Mouse (Mus musculus) forebrain, embryonic 14.5 days (tissue): Measurements from ENCODE around the gene Ccnk. TPM values are rescaled to one million over a fixed set of nuclear protein-coding genes. Genes with fewer than 3 reads are reported as not detected.

Experiments used
- ATAC-seq: fragments of 200-750 bp; cut with Nextera tagmentation; 2 replicates; pipeline ENCODE4 v1.8.0; 2017; ENCODE audit warnings: mild to moderate bottlenecking, moderate library complexity
- DNase-seq: peaks from one replicate; pipeline ENCODE4 v3.0.0-alpha.2; 2015; ENCODE audit warnings: low spot score
- H3K27ac ChIP-seq: fragments of 300-500 bp; sonication (generic); 2 replicates; pipeline ENCODE4 v1.5.1; 2014; ENCODE audit warnings: low read depth, mild to moderate bottlenecking, control low read depth, low read length, moderate library complexity
- H3K27me3 ChIP-seq: fragments of 300-500 bp; sonication (generic); replicated peaks from 2 replicates; pipeline ENCODE4 v1.6.1; 2014; ENCODE audit warnings: low read length, control low read depth, mixed read lengths; ENCODE audit not compliant: control insufficient read depth, insufficient read depth
- H3K36me3 ChIP-seq: fragments of 300-500 bp; sonication (generic); 2 replicates; pipeline ENCODE4 v1.6.1; 2014; ENCODE audit warnings: low read length, control low read depth; ENCODE audit not compliant: control insufficient read depth, insufficient read depth
- H3K4me1 ChIP-seq: fragments of 300-500 bp; sonication (generic); 2 replicates; pipeline ENCODE4 v1.6.1; 2014; ENCODE audit warnings: antibody characterized with exemption, low read length, control low read depth; ENCODE audit not compliant: control insufficient read depth, insufficient read depth
- H3K4me2 ChIP-seq: fragments of 300-500 bp; sonication (generic); 2 replicates; pipeline ENCODE4 v1.6.1; 2014; ENCODE audit warnings: mild to moderate bottlenecking, control low read depth, low read length
- H3K4me3 ChIP-seq: fragments of 300-500 bp; sonication (generic); 2 replicates; pipeline ENCODE4 v1.5.1; 2014; ENCODE audit warnings: low read depth, low read length, control low read depth
- H3K9ac ChIP-seq: fragments of 300-500 bp; sonication (generic); 2 replicates; pipeline ENCODE4 v1.6.1; 2014; ENCODE audit warnings: mild to moderate bottlenecking, low read length, control low read depth, moderate library complexity
- H3K9me3 ChIP-seq: fragments of 300-500 bp; sonication (generic); replicated peaks from 2 replicates; pipeline ENCODE4 v1.6.1; 2016; ENCODE audit warnings: low read length, control low read depth, mixed read lengths; ENCODE audit not compliant: control insufficient read depth
- WGBS: fragments of 180-500 bp; shearing (Covaris S2); extraction: QIAGEN DNeasy Blood & Tissue Kit; methylation state at CpG from one replicate; pipeline ENCODE4 v1.1.7; 2014; 5-methylcytosine and 5-hydroxymethylcytosine counted together
- polyA plus RNA-seq: library from polyadenylated mRNA; unstranded; fragments of >200 nt; fragmentation: Nextera tagmentation; extraction: Ambion mirVana; gene quantifications from 2 replicates; pipeline ENCODE4 v1.2.1, GENCODE M21; 2014

Ccnk gene
- polyA plus RNA-seq, 1 experiment from 2014 or later, result 10.7 TPM

DNA sequence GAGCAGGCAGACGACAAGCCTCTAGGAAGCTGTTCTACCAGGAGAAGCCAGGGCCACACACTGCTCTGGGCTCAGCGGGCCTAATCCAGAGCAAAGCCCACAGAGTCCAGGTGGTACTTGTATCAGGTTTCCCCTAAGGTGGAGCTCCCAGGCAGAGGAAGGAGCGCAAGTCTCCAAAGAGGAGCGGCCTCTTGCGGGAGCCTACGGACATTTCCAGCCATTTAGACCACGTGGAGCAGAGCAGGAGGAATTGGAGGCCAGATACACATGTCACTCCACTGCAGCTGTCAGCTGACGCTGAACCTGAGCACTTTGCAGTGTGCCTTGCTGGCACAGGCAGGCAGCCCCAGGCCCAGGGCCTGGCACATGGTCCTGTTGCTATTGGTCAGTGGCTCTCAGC, 35.7 kb downstream of the Ccnk start:
- no peaks in the 10 kb centered on the region for H3K9me3 ChIP-seq

DNA sequence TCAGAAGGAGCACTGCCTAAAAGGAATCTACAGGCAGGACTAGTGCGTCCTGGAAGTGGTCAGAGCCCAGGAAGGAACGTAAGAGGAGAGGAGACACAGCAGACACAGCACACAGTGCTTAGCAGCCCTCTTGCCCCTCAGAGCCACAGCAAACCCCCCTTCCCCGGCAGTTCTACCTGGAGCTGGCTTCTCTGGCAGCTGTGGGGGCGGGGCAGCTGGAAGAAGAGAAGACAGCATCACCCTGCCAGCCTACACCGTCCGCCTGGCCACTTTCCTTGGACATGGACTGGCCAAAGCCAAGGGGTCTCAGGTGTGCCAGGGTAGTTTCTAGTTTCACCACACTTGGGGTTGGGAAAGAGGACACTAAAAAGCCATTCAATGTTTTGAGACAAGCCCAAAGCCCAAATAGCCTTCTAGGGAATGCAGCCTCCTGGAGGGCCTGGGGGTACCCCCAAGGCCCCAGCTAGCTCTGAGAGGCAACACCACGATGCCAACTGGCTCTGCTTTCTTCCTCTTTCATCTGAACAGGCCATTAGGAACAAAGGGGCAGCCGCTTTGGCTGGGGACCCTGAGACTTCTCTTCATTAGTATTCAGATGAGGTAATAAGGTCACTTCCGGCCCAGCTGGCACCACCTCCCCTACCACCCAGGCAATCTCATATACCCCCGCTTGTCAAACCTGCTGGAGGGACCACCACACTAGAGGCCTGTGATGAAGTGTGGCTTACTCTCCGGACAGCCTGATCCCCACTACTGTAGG, 37.4 kb downstream of the Ccnk start:
- Histone ChIP-seq H3K9me3 (no peaks in the 10 kb centered on the region), H3K36me3 (no peaks in the 10 kb centered on the region), H3K27ac (no peak overlapping the region), H3K9ac (peak overlapping the region; percentile 25; the same call in 1 of the 2 replicates), H3K4me3 (no peak overlapping the region), H3K4me1 (peaks cover 50% of the 10 kb centered on the region), H3K27me3 (no peaks in the 10 kb centered on the region), H3K4me2 (no peak overlapping the region)
- DNase-seq (peak; percentile 62), ATAC-seq (peak; percentile 6; the same call in 1 of the 2 replicates)
- WGBS, result 50% methylated on average over 11 of the region's 11 CpGs

More for the DNA sequence above, 35.7 kb downstream of the Ccnk start:
- H3K36me3 ChIP-seq, result 0 out of 2 replicates have a peak, but pooled peaks cover 6% of the 10 kb centered on the region
- 54% methylated on average over 8 of the region's 8 CpGs for WGBS
- no peak overlapping the region for H3K4me3 ChIP-seq
- H3K27ac ChIP-seq, result no peak overlapping the region
- no peak for DNase-seq
- no peaks in the 10 kb centered on the region for H3K27me3 ChIP-seq
- no peak overlapping the region for H3K4me2 ChIP-seq
- H3K4me1 ChIP-seq, result peaks cover 34% of the 10 kb centered on the region
- no peak overlapping the region for H3K9ac ChIP-seq
- ATAC-seq, result no peak

DNA sequence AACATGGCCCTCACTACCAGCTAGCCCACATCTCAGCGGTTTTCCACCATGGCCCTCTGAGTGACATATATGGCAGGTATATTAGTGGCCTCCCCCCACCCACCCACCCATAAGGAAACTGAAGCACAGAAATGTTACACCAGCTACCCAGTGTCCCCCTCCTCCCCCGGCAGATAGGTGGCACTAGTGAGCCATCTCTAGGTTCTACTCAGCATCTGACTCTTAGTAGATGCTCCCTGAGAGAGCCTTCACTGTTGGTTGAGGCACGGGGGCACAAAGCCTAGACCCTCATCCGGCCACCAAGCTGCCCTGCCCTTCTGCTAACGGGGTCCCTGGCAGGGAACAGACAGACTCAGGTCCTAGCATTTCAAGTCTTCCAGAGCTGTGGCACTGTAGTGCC, 38.2 kb downstream of the Ccnk start:
- Histone ChIP-seq H3K4me3 (no peak overlapping the region), H3K4me2 (no peak overlapping the region), H3K4me1 (peaks cover 51% of the 10 kb centered on the region), H3K36me3 (no peaks in the 10 kb centered on the region), H3K9me3 (no peaks in the 10 kb centered on the region), H3K27me3 (no peaks in the 10 kb centered on the region), H3K27ac (no peak overlapping the region), H3K9ac (no peak overlapping the region; the same call in 1 of the 2 replicates)
- 74% methylated on average over 4 of the region's 5 CpGs for WGBS
- ATAC-seq (no peak), DNase-seq (peak; percentile 52)

DNA sequence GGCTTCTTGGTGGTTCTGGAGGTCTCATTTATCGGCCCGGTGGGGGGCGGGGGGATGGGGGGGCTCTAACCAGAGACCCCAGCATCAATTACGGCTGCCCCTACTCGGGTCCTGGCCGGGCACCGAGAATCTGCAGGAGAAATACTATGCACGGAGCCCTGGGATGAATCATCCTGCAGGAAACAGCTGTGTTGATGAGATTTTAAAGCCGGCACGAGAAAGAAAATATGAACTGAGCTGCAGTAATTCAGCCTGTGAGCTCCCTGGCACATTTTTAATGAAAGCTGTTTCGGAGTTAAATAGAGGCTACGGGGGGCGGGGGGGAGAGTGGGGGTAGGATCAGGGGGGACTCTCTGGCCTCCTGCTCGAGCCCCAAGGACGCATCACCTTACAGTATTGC, 39.8 kb downstream of the Ccnk start:
- no peaks in the 10 kb centered on the region for H3K36me3 ChIP-seq
- no peak for ATAC-seq
- 53% methylated on average over 15 of the region's 15 CpGs for WGBS
- H3K4me3 ChIP-seq, result no peak overlapping the region
- peaks cover 49% of the 10 kb centered on the region for H3K4me1 ChIP-seq
- H3K9ac ChIP-seq, result peak overlapping the region; percentile 32; the same call in 1 of the 2 replicates
- H3K4me2 ChIP-seq, result no peak overlapping the region
- H3K9me3 ChIP-seq, result no peaks in the 10 kb centered on the region
- peak overlapping the region; percentile 52 for H3K27ac ChIP-seq
- no peaks in the 10 kb centered on the region for H3K27me3 ChIP-seq
- DNase-seq, result peak; percentile 30

DNA sequence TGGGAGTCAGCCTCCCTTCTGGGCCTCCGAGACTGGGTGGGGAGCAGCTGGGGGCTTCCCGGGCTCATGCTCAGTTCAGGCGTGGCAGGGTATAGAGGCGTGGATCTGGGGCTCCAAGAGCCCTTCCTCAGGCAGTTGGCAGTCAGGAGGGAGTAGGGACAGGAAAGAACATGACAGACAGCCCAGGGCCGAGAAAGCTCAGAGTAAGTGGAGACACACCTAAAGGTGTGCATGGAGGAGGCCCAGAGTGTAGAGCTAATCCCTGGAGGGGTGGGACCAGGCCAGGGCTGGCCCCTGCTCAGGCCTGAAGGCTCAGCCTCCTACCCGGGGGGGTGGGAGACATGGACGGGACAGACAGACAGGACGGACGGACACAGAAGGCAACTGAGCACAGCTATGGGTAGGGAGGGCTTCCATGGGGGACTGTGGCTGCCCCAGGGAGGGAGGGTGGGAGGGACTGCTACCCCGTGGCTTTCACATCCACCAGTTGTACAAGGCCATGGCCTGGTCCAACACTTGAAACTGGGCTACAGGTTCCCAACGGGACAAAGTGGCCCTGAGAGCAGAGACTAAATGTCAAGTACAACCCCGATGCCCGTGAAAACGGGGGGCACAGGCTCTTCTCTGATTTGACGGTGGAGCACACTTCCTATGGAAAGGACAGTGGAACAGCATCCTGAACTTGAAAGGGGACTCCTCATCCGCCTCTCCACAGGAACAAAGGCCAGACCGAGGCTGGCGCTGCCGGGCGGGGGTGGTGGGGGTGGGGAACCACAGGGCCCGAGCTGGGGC, 40.6 kb downstream of the Ccnk start:
- Histone ChIP-seq H3K9ac (0 out of 2 replicates have a peak overlapping the region, but pooled peaks have one; percentile 29), H3K27me3 (no peaks in the 10 kb centered on the region), H3K9me3 (no peaks in the 10 kb centered on the region), H3K27ac (peak overlapping the region; percentile 52), H3K4me1 (peaks cover 57% of the 10 kb centered on the region), H3K4me3 (no peak overlapping the region), H3K36me3 (no peaks in the 10 kb centered on the region), H3K4me2 (no peak overlapping the region)
- WGBS, result 60% methylated on average over 19 of the region's 21 CpGs
- ATAC-seq (no peak), DNase-seq (no peak)

DNA sequence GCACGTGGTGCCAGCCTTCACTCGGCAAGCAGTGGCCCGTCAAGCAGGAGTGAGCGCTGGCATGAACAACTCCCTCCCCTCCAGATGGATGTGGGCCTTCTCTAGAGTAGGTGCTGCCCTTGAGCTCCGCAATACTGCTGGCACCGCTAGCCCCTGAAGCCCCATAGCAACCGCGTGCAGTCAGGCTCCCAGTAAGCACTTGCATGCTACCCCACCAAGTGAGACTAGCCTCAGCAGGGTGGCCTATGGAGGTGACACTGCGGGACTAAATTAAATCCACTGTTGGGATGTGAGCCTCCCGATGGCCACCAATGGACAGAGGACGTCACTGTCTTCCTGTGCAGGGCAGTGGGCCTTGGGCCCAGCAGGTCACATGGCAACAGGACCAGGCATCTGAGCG, 41.2 kb downstream of the Ccnk start:
- Histone ChIP-seq H3K4me1 (peaks cover 59% of the 10 kb centered on the region), H3K27ac (no peak overlapping the region; the same call in 1 of the 2 replicates), H3K36me3 (no peaks in the 10 kb centered on the region), H3K4me2 (no peak overlapping the region), H3K9ac (0 out of 2 replicates have a peak overlapping the region, but pooled peaks have one; percentile 5), H3K9me3 (no peaks in the 10 kb centered on the region), H3K4me3 (no peak overlapping the region), H3K27me3 (no peaks in the 10 kb centered on the region)
- 51% methylated on average over 12 of the region's 12 CpGs for WGBS
- ATAC-seq (peak; percentile 44), DNase-seq (peak; percentile 63)

DNA sequence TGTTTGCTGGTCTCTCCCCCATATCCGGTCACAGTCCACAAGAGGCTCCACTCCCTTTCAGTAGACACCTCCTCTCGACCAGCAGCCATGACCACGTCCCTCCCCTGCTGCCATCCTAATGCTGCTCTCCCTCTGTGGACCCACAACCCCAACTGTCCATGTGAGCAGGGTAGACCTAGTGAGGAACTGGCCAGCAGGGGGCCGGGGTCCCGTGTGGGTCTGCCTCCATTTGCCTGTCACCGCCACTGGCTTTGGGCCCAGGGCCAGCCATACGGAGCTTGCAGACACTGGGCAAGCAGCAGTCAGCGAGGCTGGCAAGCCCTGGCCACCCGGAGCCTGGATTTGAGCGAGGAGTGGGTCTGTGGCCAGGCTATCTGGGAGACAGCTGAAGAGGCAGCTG, 41.8 kb downstream of the Ccnk start:
- ATAC-seq (peak; percentile 21), DNase-seq (peak; percentile 73)
- H3K27ac ChIP-seq, result no peak overlapping the region
- peaks cover 59% of the 10 kb centered on the region for H3K4me1 ChIP-seq
- H3K9ac ChIP-seq, result no peak overlapping the region
- no peak overlapping the region for H3K4me2 ChIP-seq
- WGBS, result 44% methylated on average over 10 of the region's 10 CpGs
- no peaks in the 10 kb centered on the region for H3K27me3 ChIP-seq
- H3K36me3 ChIP-seq, result no peaks in the 10 kb centered on the region
- no peak overlapping the region for H3K4me3 ChIP-seq
- H3K9me3 ChIP-seq, result no peaks in the 10 kb centered on the region

DNA sequence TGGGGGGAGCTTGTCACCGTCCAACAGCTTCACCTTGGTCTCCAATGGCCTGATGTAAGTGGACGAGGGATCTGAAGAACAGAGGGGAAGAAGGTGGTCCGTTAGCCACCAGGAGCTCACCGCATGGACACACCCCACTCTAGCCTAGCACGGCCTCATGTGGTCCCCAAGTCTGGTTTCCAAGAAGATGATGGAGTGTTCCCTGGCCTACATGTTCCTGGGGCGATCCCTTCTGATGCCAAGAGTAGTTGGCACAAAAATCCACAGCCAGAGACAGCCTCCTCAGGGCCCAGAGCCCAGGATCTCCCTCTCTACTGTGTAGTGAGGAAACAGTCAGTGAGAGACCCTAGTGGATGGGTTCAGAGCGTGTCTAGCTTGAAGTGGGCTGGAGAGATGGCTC, 42.3 kb downstream of the Ccnk start:
- Histone ChIP-seq H3K27me3 (no peaks in the 10 kb centered on the region), H3K4me2 (no peak overlapping the region), H3K4me3 (no peak overlapping the region), H3K9ac (no peak overlapping the region), H3K4me1 (peaks cover 56% of the 10 kb centered on the region), H3K9me3 (no peaks in the 10 kb centered on the region), H3K27ac (no peak overlapping the region), H3K36me3 (no peaks in the 10 kb centered on the region)
- DNase-seq (no peak), ATAC-seq (no peak)
- 83% methylated on average over 7 of the region's 7 CpGs for WGBS

DNA sequence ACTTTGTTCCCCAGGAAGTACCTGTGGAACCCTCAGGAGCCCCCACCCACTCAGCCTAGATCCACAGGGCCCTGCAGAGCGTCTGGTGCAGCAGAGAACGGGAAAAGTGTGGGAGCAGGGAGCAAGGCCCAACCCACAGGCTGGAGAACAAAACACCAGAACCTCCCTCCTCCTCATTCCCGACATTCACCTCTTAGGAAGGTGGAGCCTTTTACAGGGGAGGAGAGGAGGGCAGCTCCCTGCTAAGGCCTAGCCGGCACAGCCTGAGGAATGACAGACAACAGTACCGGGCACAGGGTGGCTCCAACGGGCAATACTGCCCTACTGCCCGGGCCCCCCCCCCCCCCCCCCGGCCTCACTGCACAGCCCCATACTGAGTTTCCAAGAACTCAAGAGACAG, 44.0 kb downstream of the Ccnk start:
- WGBS, result 30% methylated on average over 7 of the region's 8 CpGs
- no peak overlapping the region for H3K4me3 ChIP-seq
- no peak overlapping the region for H3K27ac ChIP-seq
- no peak for DNase-seq
- no peak for ATAC-seq
- H3K4me2 ChIP-seq, result no peak overlapping the region
- H3K9ac ChIP-seq, result no peak overlapping the region
- no peaks in the 10 kb centered on the region for H3K27me3 ChIP-seq
- peaks cover 50% of the 10 kb centered on the region for H3K4me1 ChIP-seq
- no peaks in the 10 kb centered on the region for H3K36me3 ChIP-seq
- H3K9me3 ChIP-seq, result no peaks in the 10 kb centered on the region
